Mouse (Mus musculus) mouse trophoblast stem cell (cell line): ENCODE data around the gene Acta2.

Source experiments
- in situ Hi-C, 2 experiments: fragments of 300-500 bp; cut with MseI, MboI; formaldehyde crosslinking; loops; 2 replicates in 1 of 2; 3 replicates in 1 of 2; pipeline ENCODE4 v1.15.1; 2025

Gene Acta2

DNA sequence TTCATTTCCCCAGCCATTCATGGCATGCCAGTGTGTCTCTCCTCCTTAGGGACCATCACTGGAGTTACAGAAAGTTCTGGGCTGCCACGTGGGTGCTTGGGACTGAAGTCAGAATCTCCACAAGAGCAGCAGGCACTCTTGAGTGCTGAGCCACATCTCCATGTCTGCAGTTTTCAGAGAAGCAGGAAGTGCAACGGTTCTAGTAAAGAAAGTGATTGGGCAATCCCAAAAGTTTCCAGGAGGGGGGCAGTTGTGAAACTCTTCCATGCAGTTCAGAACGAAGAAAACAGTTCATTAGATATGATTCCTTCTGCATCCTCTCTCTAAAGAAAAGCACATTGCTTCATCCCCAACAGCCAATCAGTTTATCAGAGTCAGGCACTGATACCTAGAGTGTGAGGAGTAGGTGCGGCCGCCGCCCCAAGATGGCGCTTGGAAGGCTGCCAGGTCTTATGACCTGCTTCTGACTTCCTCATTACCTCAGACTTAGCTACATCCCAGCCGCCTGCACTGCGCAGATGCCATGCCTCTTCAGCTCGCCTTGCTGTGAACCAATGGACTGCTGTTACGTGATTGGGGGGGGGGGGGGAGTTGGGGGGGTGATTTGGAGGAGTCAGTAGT, 14.8 kb upstream of the Acta2 start:
- in situ Hi-C loops: no loop called here

DNA sequence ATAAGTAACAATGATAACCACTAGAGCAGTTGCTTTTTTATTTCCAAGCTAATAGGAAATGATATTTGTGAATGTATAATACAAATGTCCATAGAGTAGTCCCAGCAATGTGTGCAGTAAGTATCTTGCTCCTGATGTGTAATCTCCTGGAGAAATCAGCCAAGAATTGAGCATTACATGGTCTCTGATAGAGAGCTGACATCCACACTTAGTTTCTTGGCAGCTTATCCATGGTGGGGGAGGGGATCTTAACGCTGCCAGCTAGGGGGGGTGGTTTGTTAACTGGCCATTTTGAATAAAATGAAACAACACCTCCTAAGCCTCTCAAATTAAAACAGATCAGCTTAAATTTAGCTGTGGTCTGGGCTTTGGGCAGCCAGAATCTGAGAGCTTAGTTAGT, 13.6 kb upstream of the Acta2 start:
- in situ Hi-C loops: no loop called here

DNA sequence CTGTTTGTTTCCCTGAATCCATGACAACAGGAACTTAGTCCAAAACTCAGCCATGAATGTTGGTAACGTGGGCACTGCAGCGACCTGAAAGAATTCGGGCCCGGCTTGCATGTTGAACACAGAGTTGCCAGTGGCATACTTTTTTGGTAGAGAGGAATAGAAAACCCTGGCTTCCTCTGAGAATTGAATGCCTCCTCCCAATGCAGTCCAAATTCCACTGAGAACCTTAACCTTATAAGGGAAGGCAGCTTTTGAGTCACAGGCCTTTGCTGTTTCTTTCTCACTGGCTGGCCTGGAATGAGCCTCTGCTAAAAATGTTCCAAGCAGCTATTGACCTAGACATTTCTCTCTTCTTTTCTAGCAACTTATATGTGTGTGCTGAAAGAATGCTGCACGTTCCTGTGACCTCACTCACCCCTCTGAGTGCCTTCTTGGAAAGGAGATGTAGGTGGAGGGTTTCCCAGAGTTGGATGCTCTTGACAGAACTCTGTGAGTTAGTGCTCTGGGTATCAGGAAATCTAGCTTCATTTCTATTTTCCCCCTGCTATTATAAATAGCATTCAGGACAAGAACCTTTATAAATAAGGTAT, 10.3 kb upstream of the Acta2 start:
- in situ Hi-C loops: no loop called here

DNA sequence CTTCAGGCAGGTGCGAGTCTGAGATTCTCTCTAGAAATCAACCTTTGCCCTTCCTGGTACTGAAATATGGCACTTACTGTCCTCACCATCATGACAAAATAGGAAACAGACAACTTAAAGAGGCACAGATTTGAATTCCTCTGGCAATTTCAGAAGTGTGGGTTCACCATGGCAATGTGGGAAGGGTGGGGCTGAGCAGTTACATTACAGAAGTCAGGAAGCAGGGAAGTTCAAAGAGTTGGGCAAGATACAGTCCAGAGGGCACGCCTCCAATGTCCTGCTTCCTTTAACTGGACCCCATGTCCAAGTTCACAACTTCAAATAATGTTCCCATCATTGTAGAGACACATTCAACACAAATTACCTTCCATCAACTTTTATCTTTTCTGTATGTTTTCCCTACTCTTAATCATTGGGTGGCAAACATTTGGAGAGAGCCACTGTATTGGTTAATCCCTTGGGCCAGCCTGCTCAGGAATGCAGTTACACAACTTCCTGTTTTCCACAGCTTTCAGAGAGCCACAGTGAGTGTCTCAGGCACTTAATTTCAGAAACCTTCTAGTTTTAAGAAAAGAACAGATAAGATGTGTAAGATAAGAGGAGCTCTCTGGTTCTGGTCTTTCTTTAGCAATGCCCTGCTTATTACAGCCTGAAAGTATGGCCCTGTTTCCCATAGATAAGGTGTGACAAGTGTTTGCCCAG, 7.0 kb upstream of the Acta2 start:
- in situ Hi-C loops: no loop called here

DNA sequence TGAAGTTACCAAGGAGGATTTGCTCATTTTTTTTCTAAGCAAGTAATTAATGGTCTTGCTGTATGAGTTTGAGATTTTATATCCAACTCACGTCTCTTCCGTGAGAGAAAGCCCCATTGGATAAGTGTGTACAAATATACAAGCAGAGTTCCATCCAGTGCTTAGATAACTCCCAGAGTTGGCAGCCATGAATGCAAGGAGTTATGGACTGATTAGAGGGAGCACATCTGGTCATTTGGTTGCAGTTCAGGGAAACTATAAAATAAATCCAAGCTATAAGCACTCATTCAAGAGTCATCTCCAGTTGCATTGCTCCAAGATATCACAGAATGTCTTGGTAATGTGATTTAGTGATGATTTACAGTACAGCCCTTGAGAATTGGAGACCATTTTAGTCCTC, 1.5 kb upstream of the Acta2 start:
- in situ Hi-C loops: no loop called here

DNA sequence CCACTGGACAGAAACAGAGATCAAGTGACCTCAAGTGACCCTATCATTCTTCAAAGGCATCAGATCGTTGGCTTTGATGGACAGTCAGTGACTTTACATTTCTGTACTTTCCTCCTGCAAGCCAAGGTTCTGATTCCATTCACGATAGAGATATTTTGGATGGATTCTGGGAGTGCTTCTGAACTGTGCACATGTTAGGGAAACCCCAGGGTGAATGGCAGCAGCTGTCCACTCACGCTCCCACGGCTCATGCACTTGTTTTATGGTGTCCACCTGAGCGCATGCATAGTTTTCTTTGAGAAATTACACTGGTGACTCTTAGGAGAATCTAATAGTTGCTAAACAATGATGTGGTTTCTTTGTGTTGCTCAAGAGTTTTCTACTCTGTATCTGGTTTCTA, 759 bp upstream of the Acta2 start:
- in situ Hi-C loops: no loop called here

DNA sequence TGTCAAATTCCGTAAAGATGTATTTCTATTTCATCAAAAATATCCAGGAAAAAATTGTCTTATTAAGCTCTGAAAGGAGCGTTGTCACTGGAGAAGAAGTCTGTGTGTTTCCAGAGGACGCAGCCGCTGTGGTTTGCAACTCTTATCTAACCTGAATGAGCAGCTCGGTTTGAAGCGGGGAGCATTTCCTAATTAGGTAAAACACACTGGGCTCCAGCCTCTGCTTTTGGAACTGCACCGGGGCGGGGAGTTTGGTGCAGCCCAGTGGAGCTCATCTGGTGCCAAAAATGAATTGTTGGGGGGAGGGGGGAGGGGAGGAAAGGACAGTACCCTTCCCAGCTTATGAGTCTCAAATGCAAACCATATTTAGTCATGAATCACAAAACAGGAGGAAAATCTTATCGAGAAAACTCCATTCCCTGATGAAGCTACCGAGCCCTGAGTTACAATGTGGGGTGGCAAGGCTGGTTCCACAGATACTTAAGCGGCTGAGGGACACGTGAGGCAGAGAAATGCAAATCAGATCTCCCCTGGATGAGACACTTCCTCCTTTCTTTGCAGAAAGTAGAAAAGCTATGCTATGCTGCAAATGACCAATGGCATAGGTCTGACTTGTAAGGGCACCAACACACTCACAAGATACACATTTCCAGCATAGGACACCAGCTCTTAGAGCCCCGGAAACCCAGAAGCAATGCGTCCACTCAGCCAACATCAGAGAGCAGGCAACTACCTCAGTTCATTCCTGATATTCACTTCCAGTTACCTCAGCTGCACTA, 1.1 kb downstream of the Acta2 start:
- in situ Hi-C loops: no loop called here

DNA sequence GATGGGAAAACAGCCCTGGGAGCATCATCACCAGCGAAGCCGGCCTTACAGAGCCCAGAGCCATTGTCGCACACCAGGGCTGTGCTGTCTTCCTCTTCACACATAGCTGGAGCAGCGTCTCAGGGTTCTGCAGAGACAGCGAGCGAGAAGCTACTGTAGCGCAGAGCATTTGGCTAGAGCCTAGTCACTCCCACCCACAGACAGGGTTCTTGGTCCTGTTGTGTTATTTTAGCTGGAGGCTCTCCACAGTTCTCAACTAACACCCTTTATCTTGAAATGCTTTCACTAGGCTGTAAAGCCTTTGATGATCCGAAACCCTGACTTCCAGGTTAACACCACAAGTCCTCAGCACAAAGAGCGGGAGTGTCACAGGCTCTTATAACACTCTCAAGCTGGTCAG, 2.9 kb downstream of the Acta2 start:
- in situ Hi-C loops: no loop called here

DNA sequence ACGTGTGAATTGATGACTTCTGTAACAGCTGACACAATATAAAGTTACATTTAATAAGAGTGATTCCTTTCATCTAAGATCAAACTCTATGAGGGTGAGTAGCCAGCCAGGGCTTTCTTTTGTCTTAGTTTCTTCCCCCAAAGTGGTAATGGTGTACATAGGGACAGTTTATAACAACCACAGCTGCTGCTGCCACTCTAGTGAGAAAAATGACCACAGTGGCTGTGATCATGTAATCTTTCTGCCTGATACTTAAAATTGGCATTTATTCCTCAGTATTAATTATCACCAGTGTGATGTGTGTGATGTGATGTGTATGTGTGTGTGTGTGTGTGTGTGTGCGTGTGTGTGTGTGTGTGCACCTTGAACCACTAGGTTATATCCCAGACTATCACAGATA, 3.5 kb downstream of the Acta2 start:
- in situ Hi-C loops: no loop called here

DNA sequence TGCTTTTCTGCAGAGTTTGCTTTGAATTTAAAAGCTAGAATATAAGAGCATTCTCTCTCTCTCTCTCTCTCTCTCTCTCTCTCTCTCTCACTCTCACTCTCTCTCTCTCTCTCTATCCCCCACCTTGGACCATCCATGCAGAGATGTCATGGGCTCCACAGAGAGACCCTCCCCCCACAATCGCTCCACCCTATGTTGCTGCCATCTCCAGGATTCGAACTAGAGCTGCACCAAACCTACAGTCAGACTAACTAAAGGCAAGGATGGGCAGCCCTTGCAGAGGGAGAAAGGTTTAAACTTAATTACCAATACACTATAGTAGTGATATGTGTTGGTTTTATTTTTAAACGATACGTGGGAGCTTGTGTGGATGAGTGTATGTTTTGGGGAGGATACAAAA, 4.8 kb downstream of the Acta2 start:
- in situ Hi-C loops: no loop called here

DNA sequence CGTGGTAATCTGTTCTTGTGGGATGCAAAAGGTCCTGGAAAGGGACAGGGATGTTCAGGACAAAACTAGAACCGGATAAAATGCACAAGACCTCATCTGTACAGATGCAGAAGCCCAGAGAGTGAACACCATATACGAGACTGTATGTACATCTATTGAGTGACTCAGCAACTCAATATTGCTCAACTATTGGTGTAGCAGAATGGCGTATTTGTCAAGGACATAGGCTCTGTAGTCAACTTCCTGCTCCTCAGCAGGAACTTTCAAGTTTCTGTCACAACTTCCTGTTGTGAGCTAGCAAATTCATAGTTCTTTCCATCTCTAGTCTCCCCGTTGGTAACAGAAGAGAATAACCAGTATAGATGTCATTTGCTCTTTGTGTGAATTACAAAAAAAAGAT, 6.8 kb downstream of the Acta2 start:
- in situ Hi-C loops: loop anchor here in 1 of 2 experiments (25.0 kb wide), 1 partner anchor 239 kb away; the partner anchor contains the start of gene Ch25h

DNA sequence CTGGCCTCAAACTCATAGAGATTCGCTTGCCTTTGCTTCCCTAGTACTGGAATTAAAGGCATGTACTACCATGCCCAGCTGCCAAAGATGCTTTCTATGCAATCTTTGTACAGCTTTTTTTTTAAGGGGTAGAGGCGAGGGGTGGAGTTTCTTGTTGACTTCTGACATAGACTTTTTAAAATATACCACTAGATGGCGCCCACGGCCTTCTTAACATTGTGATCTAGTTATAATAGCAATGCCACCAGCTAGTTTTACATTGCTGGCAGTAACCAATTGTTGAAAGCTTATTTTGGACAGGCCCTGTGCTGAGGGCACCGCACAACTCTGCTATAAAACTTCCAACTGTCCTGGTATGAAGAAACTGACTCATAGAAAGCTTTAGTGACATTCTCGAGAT, 11.3 kb downstream of the Acta2 start:
- in situ Hi-C loops: loop anchor here in 1 of 2 experiments (25.0 kb wide), 1 partner anchor 243 kb away; the partner anchor contains the start of gene Ch25h

DNA sequence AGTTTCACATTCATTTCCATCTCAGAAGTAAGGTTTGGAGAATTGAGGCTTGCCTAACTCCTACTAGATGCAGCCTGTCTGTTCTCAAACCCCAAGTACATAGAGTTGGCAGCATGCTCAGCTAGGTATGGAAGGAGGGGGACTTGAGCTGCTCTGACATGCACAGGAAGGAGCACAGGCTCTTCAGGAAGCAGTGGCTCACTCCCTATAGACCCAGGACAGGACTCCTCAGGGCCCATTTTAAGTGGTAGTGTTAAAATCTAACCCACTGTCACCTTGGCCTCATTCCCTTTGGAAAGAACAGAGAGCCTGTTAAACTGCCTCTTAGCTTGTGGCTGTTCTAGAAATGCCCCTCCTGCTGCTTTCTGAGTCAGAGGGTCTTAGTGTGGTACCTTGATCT, 12.5 kb downstream of the Acta2 start:
- in situ Hi-C loops: loop anchor here in 1 of 2 experiments (25.0 kb wide), 1 partner anchor 244 kb away; the partner anchor contains the start of gene Ch25h

DNA sequence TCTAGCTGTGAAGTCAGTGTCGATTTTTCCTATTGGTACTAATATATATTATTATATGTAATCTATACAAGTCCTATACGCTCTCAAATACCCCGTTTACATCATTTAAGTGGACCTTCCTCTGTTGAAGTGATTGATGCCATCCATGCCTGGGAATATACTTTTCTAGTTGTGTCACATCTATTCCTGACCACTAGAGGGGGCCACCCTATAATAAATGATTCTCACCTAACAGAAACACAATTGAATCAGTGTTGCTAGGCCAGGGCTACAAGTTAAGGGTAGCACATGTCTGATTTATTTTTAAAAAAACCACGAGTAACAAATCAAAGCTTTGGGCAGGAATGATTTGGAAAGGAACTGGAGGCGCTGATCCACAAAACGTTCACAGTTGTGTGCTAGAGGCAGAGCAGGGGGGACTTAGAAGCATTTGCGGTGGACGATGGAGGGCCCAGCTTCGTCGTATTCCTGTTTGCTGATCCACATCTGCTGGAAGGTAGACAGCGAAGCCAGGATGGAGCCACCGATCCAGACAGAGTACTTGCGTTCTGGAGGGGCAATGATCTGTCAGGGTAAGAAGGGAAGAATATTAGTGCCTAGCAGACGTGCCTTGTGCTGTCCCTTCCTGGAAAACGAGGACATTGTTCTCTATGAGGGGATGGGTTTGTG, 14.0 kb downstream of the Acta2 start:
- in situ Hi-C loops: loop anchor here in 1 of 2 experiments (25.0 kb wide), 1 partner anchor 246 kb away; the partner anchor contains the start of gene Ch25h

DNA sequence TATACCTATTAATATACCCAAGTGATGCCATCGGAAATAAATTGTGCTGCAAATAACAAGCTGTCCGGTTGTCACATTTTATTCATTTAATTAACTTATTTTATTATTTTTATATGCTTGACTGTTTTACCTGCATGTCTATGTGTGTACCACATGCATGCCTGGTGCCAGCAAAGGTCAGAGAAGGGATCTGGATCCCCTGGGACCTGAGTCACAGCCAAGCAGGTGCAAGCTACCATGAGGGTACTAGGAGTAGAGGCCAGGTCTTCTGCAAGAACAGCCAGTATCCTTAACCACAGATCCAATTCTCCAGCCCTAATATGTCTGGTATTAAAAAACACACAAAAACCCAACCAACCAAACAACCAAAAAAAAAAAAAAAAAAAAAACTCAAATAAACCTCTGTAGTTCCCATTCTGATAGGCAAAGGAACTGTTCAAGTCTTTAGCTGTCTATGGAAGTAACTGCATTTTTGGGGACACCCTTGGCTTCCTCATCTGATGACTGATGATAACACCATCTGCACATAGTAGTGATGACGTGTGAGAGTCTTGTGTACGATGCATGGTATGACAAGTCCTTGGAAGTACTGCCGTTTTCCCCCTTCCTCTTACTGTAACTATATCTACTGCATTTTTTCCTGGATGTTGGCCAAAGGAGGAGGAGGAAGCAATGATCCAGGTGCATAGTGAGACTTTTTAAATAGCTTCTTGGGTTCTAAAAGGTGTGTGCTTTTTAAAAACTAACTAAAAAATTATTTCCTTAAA, 14.9 kb downstream of the Acta2 start:
- in situ Hi-C loops: loop anchor here in 1 of 2 experiments (25.0 kb wide), 1 partner anchor 247 kb away; the partner anchor contains the start of gene Ch25h

DNA sequence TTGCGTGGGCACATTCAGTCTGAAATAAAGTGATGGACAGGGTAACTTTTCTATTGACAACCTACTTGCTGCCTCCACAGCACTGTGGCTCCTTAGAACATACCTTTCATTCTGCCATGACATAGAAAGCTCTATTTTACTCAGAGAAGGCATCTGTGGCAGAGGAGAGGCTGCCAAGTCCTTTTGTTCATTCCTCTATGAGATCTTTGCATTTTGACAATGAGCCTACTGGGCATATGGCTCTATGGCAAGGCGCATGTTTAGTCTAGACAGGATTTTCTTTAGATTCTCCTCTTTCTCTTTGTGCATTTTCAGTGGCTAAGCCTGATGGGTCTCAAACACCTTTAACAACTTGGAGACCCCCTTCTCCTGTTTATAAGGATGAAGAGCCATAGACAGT, 17.6 kb downstream of the Acta2 start:
- in situ Hi-C loops: loop anchor here in 1 of 2 experiments (25.0 kb wide), 1 partner anchor 250 kb away; the partner anchor contains the start of gene Ch25h

DNA sequence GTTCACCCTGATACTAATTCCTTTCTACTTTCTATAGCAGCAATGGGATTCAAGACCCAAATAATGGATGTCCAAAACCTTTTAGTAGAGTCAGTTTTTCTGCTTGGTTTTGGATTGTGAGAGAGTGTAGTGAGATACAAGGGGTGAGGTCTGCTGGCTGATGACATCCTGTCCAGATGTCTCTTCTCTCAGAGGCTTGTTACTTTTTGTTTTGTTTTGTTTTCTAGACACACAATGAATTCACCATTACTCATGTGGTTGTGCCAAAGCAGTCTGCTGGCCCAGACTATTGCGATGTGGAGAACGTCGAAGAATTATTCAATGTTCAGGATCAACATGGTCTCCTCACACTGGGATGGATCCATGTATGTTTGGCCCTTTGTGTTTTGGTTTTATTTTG, 19.3 kb downstream of the Acta2 start:
- in situ Hi-C loops: loop anchor here in 1 of 2 experiments (25.0 kb wide), 1 partner anchor 251 kb away; the partner anchor contains the start of gene Ch25h

DNA sequence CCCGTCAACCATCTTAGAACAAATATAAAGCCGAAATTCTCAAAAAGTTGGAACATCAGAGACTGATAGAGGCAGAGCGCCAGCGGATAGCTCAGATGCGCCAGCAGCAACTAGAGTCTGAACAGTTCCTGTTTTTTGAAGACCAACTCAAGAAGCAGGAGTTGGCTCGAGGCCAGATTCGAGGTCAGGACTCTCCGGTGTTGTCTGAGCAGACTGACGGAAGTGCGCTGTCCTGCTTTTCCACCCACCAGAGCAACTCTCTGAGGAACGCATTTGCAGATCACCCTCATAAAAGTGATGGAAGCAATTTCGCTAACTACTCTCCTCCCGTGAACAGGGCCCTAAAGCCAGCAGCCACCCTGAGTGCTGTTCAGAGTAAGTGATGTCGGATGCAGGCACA, 21.4 kb downstream of the Acta2 start:
- in situ Hi-C loops: loop anchor here in 1 of 2 experiments (25.0 kb wide), 1 partner anchor 253 kb away; the partner anchor contains the start of gene Ch25h

DNA sequence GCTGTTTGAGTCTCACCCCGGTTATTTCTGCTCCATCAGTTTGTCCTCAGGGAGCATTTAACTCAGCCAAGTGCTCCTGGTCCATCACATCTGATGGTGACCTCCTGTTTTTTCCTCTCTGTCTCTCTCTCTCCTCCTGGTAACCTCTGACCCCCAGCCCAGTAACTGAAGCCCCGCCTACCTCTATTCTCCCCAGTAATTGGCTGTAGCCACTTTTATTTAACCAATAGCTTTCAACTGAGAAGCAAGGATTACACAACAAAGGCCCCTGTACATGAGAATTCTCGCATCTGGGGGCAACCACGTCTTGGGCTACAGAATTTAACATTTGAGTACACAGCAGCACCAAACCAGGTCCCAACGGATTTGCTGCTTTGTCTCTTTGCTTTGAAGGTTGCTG, 23.1 kb downstream of the Acta2 start:
- in situ Hi-C loops: loop anchor here in 1 of 2 experiments (25.0 kb wide), 1 partner anchor 255 kb away; the partner anchor contains the start of gene Ch25h

DNA sequence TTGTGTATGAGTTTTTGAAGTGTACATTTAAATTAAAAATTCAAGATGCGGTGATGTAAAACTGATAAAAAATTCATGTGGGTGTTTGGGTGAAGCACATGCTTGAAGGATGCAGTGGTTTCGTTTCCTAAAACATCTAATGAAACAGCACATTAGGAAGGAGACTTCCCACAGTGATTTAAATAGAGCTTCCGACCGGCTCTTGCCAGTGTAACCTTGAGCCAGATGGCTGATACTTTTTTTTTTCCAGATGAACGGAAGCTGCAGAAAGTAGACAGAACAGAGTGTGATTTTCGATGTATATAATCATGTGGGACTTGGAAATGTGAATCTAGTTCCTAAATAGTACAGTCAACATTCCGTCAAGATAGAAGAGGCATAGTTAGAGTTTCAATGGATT, 23.8 kb downstream of the Acta2 start:
- in situ Hi-C loops: loop anchor here in 1 of 2 experiments (25.0 kb wide), 1 partner anchor 256 kb away; the partner anchor contains the start of gene Ch25h
